Mouse (Mus musculus): ENCODE results near the gene Treml4. TPM values are rescaled to one million over a fixed set of nuclear protein-coding genes. Genes with fewer than 3 reads are reported as not detected.

Treml4 gene
- polyA plus RNA-seq, 1 experiment from 2014 or later: 0.38 TPM

- Histone ChIP-seq H3K36me3 (ENCODE audit: control insufficient read depth, insufficient read depth, low read length) (no peaks in the 10 kb centered on the region), H3K4me1 (ENCODE audit: control insufficient read depth, insufficient read depth, low read length) (no peaks in the 10 kb centered on the region), H3K9ac (ENCODE audit: low read depth, low read length) (no peak overlapping the region), H3K4me3 (ENCODE audit: low read depth, low read length) (no peak overlapping the region), H3K27ac (ENCODE audit: low read length) (no peak overlapping the region), H3K9me3 (replicated peaks; ENCODE audit: control insufficient read depth, low read length, poor library complexity, severe bottlenecking) (no peaks in the 10 kb centered on the region), H3K27me3 (ENCODE audit: control insufficient read depth, insufficient read depth, low read depth, low read length) (no peaks in the 10 kb centered on the region), H3K4me2 (ENCODE audit: low read length) (no peak overlapping the region)
- ATAC-seq: no peak
Measured at GRCm38 (mm10) chr17:48249039-48249438, 15.1 kb upstream of the Treml4 start.

- Histone ChIP-seq H3K36me3 (ENCODE audit: control insufficient read depth, insufficient read depth, low read length) (no peaks in the 10 kb centered on the region), H3K27me3 (ENCODE audit: control insufficient read depth, insufficient read depth, low read depth, low read length) (no peaks in the 10 kb centered on the region), H3K27ac (ENCODE audit: low read length) (no peak overlapping the region), H3K4me3 (ENCODE audit: low read depth, low read length) (no peak overlapping the region), H3K9ac (ENCODE audit: low read depth, low read length) (no peak overlapping the region), H3K4me2 (ENCODE audit: low read length) (no peak overlapping the region), H3K9me3 (replicated peaks; ENCODE audit: control insufficient read depth, low read length, poor library complexity, severe bottlenecking) (no peaks in the 10 kb centered on the region), H3K4me1 (ENCODE audit: control insufficient read depth, insufficient read depth, low read length) (no peaks in the 10 kb centered on the region)
- ATAC-seq: no peak
- WGBS: 84% methylated on average over 11 of the region's 11 CpGs
Measured at GRCm38 (mm10) chr17:48249501-48249900, 14.6 kb upstream of the Treml4 start.

DNA sequence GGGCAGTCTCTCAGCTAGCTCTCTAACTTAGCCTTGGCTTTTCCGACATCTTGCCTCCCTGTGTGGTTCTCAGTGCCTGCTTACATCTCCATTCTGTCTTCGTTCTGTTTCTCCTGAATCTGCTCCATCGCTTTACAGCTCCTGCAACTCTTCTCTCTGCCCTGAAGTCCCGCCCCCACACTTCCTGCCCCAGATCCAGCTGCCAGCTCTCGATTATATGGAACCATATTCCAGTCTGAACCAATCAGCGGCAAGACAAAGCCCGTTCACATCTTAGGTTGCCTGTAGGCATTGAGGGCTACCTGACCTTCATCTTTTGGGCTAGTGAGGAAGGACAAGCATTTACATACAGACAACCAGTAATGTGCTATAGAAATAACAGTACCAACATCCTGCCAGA, 13.5 kb upstream of the Treml4 start:
- ATAC-seq: no peak
- WGBS: 89% methylated on average over 7 of the region's 7 CpGs
- Histone ChIP-seq H3K4me3 (ENCODE audit: low read depth, low read length) (no peak overlapping the region), H3K27me3 (ENCODE audit: control insufficient read depth, insufficient read depth, low read depth, low read length) (no peaks in the 10 kb centered on the region), H3K9me3 (replicated peaks; ENCODE audit: control insufficient read depth, low read length, poor library complexity, severe bottlenecking) (no peaks in the 10 kb centered on the region), H3K4me1 (ENCODE audit: control insufficient read depth, insufficient read depth, low read length) (no peaks in the 10 kb centered on the region), H3K4me2 (ENCODE audit: low read length) (no peak overlapping the region), H3K36me3 (ENCODE audit: control insufficient read depth, insufficient read depth, low read length) (no peaks in the 10 kb centered on the region), H3K27ac (ENCODE audit: low read length) (no peak overlapping the region), H3K9ac (ENCODE audit: low read depth, low read length) (no peak overlapping the region)

DNA sequence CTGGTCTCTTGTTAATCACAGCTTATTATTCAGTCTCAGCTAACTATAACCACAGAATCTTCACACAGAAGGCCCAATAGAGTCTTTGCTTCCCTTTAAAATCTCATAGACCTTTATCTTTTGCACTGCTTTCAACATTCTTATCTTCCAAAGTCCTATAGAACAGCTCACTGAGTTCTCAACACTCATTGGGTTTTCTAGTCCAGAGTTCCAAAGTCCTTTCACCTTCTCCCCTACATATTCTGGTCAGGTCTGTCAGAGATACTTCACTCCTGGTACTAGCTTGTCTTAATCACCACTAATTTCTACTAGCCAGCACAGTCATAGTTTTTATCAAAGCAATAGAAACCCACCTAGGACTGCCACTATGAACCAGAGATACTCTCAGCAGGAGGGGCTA, 7.5 kb upstream of the Treml4 start:
- Histone ChIP-seq H3K4me3 (ENCODE audit: low read depth, low read length) (no peak overlapping the region), H3K27me3 (ENCODE audit: control insufficient read depth, insufficient read depth, low read depth, low read length) (no peaks in the 10 kb centered on the region), H3K4me1 (ENCODE audit: control insufficient read depth, insufficient read depth, low read length) (no peaks in the 10 kb centered on the region), H3K9me3 (replicated peaks; ENCODE audit: control insufficient read depth, low read length, poor library complexity, severe bottlenecking) (peaks cover 7% of the 10 kb centered on the region; the same call in 1 of the 2 replicates), H3K4me2 (ENCODE audit: low read length) (no peak overlapping the region), H3K27ac (ENCODE audit: low read length) (no peak overlapping the region), H3K9ac (ENCODE audit: low read depth, low read length) (no peak overlapping the region), H3K36me3 (ENCODE audit: control insufficient read depth, insufficient read depth, low read length) (no peaks in the 10 kb centered on the region)
- ATAC-seq: no peak

GRCm38 (mm10) chr17:48261868-48262267, 2.2 kb upstream of the Treml4 start:
- 87% methylated on average over 2 of the region's 2 CpGs for WGBS
- H3K9ac ChIP-seq (ENCODE audit: low read depth, low read length): no peak overlapping the region
- H3K27ac ChIP-seq (ENCODE audit: low read length): no peak overlapping the region
- ATAC-seq: no peak
- H3K4me3 ChIP-seq (ENCODE audit: low read depth, low read length): no peak overlapping the region
- no peaks in the 10 kb centered on the region for H3K36me3 ChIP-seq (ENCODE audit: control insufficient read depth, insufficient read depth, low read length)
- H3K9me3 ChIP-seq (replicated peaks; ENCODE audit: control insufficient read depth, low read length, poor library complexity, severe bottlenecking): peaks cover 7% of the 10 kb centered on the region; the same call in 1 of the 2 replicates
- H3K4me1 ChIP-seq (ENCODE audit: control insufficient read depth, insufficient read depth, low read length): no peaks in the 10 kb centered on the region
- H3K27me3 ChIP-seq (ENCODE audit: control insufficient read depth, insufficient read depth, low read depth, low read length): no peaks in the 10 kb centered on the region
- no peak overlapping the region for H3K4me2 ChIP-seq (ENCODE audit: low read length)

DNA sequence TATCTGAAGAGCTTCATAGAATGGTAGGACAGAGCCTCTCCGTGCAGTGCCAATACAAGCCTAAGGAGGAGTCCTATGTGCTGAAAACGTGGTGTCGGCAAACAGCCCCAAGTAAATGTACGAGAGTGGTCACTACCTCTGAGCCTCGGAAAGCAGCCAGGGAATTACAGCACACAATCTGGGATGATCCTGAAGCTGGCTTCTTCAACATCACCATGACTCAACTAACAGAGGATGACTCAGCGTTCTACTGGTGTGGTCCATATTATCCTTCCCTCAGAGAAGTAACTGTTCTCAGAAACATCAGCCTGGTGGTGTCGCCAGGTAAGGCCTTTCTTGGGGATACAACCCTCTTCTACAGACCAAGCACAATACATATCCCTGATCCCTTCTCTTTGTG, 567 bp downstream of the Treml4 start:
- Histone ChIP-seq H3K27ac (ENCODE audit: low read length) (no peak overlapping the region), H3K4me2 (ENCODE audit: low read length) (no peak overlapping the region), H3K4me1 (ENCODE audit: control insufficient read depth, insufficient read depth, low read length) (no peaks in the 10 kb centered on the region), H3K9ac (ENCODE audit: low read depth, low read length) (no peak overlapping the region), H3K9me3 (replicated peaks; ENCODE audit: control insufficient read depth, low read length, poor library complexity, severe bottlenecking) (no peaks in the 10 kb centered on the region; the same call in 1 of the 2 replicates), H3K4me3 (ENCODE audit: low read depth, low read length) (no peak overlapping the region), H3K36me3 (ENCODE audit: control insufficient read depth, insufficient read depth, low read length) (no peaks in the 10 kb centered on the region), H3K27me3 (ENCODE audit: control insufficient read depth, insufficient read depth, low read depth, low read length) (no peaks in the 10 kb centered on the region)
- ATAC-seq: no peak
- WGBS: 95% methylated on average over 7 of the region's 7 CpGs

- Histone ChIP-seq H3K9me3 (replicated peaks; ENCODE audit: control insufficient read depth, low read length, poor library complexity, severe bottlenecking) (no peaks in the 10 kb centered on the region), H3K36me3 (ENCODE audit: control insufficient read depth, insufficient read depth, low read length) (no peaks in the 10 kb centered on the region), H3K27me3 (ENCODE audit: control insufficient read depth, insufficient read depth, low read depth, low read length) (no peaks in the 10 kb centered on the region), H3K4me1 (ENCODE audit: control insufficient read depth, insufficient read depth, low read length) (no peaks in the 10 kb centered on the region), H3K9ac (ENCODE audit: low read depth, low read length) (no peak overlapping the region), H3K4me2 (ENCODE audit: low read length) (no peak overlapping the region), H3K27ac (ENCODE audit: low read length) (no peak overlapping the region), H3K4me3 (ENCODE audit: low read depth, low read length) (no peak overlapping the region)
- 16% methylated on average over 2 of the region's 2 CpGs for WGBS
- ATAC-seq: no peak
Measured at GRCm38 (mm10) chr17:48266138-48266537, 2.0 kb downstream of the Treml4 start.

DNA sequence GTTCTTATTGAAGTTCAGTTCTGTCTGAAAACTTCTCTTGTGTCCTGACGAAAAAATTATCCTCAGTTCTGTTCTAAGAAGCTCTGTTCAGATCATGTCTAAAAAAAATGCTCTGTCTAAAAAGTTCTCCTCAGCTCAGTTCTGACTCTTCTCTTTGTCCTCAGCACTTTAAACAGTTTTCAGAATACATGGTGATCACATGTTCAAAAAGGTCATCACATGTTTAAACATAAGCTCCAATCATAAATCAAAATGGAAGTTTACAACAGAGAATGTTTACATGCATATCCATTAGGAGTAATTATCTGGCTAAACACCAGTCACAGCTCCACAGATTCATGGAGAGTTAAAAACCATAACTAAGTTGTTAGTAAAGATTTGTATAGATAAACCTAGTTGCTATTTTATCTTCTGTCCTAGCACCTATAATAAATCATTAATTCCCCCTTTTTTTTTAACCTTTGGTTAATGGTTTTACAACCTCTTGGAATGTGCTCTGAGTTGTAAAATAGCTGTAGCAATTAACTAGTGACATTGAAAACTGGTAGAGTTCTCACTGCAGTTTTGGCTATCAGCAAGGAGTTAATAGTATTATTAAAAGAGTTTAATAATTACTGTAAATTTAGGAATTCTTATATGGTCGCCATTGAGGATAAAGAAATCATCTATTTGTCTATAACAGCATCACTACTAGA, 2.7 kb downstream of the Treml4 start:
- no peaks in the 10 kb centered on the region for H3K27me3 ChIP-seq (ENCODE audit: control insufficient read depth, insufficient read depth, low read depth, low read length)
- no peak overlapping the region for H3K4me2 ChIP-seq (ENCODE audit: low read length)
- H3K9me3 ChIP-seq (replicated peaks; ENCODE audit: control insufficient read depth, low read length, poor library complexity, severe bottlenecking): no peaks in the 10 kb centered on the region
- H3K9ac ChIP-seq (ENCODE audit: low read depth, low read length): no peak overlapping the region
- no peaks in the 10 kb centered on the region for H3K4me1 ChIP-seq (ENCODE audit: control insufficient read depth, insufficient read depth, low read length)
- WGBS: 43% methylated on average over 2 of the region's 2 CpGs
- no peaks in the 10 kb centered on the region for H3K36me3 ChIP-seq (ENCODE audit: control insufficient read depth, insufficient read depth, low read length)
- H3K27ac ChIP-seq (ENCODE audit: low read length): no peak overlapping the region
- no peak overlapping the region for H3K4me3 ChIP-seq (ENCODE audit: low read depth, low read length)
- ATAC-seq: no peak

DNA sequence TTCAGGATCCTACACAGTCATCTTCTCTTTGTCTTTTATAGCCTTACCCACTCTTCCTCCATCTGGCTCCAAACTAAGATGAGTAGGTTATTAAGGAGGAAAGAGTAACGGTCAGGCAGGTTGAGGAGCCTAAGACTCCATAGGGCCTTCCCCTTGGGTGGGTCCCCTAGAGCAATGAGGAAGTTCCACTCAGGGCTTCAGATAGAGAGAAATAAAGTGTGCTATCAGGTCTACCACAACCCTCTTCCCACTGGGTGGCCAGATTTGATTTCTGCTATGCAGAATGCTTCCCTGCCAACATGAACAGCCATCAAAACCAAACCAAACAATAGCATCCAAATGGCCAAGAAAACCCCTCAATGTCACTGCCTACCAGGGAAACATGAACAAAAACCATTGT, 3.5 kb downstream of the Treml4 start:
- H3K4me1 ChIP-seq (ENCODE audit: control insufficient read depth, insufficient read depth, low read length): no peaks in the 10 kb centered on the region
- no peak overlapping the region for H3K4me2 ChIP-seq (ENCODE audit: low read length)
- H3K9me3 ChIP-seq (replicated peaks; ENCODE audit: control insufficient read depth, low read length, poor library complexity, severe bottlenecking): no peaks in the 10 kb centered on the region
- H3K9ac ChIP-seq (ENCODE audit: low read depth, low read length): no peak overlapping the region
- no peaks in the 10 kb centered on the region for H3K36me3 ChIP-seq (ENCODE audit: control insufficient read depth, insufficient read depth, low read length)
- ATAC-seq: no peak
- no peak overlapping the region for H3K4me3 ChIP-seq (ENCODE audit: low read depth, low read length)
- H3K27ac ChIP-seq (ENCODE audit: low read length): no peak overlapping the region
- no peaks in the 10 kb centered on the region for H3K27me3 ChIP-seq (ENCODE audit: control insufficient read depth, insufficient read depth, low read depth, low read length)
- WGBS: 96% methylated on average over 1 of the region's 1 CpGs

All from midbrain, embryonic 16.5 days (tissue).